Mouse (Mus musculus) lung, postnatal 0 days (tissue): Measurements from ENCODE around the gene Ppm1j. TPM values are rescaled to one million over a fixed set of nuclear protein-coding genes. Genes with fewer than 3 reads are reported as not detected.

Experiments used
- ATAC-seq: fragments of 200-750 bp; cut with Nextera tagmentation; 2 replicates; pipeline ENCODE4 v1.8.0; 2017; ENCODE audit warnings: moderate library complexity
- DNase-seq: peaks from one replicate; pipeline ENCODE4 v3.0.0-alpha.2; 2016; ENCODE audit warnings: low spot score
- H3K27ac ChIP-seq: fragments of 300-500 bp; sonication (generic); 2 replicates; pipeline ENCODE4 v1.5.1; 2014; ENCODE audit warnings: antibody characterized with exemption, mild to moderate bottlenecking, low read length, mixed read lengths
- H3K27me3 ChIP-seq: fragments of 300-500 bp; sonication (generic); replicated peaks from 2 replicates; pipeline ENCODE4 v1.6.1; 2014; ENCODE audit warnings: low read length, mixed read lengths; ENCODE audit not compliant: insufficient read depth
- H3K36me3 ChIP-seq: fragments of 300-500 bp; sonication (generic); 2 replicates; pipeline ENCODE4 v1.6.1; 2014; ENCODE audit warnings: low read length, mixed read lengths; ENCODE audit not compliant: insufficient read depth
- H3K4me1 ChIP-seq: fragments of 300-500 bp; sonication (generic); 2 replicates; pipeline ENCODE4 v1.6.1; 2014; ENCODE audit warnings: antibody characterized with exemption, low read depth, low read length, mixed read lengths; ENCODE audit not compliant: insufficient read depth
- H3K4me2 ChIP-seq: fragments of 300-500 bp; sonication (generic); replicated peaks from 2 replicates; pipeline ENCODE4 v1.6.1; 2014; ENCODE audit warnings: low read depth, mild to moderate bottlenecking, low read length, moderate library complexity, mixed read lengths
- H3K4me3 ChIP-seq: fragments of 300-500 bp; sonication (generic); 2 replicates; pipeline ENCODE4 v1.5.1; 2014; ENCODE audit warnings: low read depth, low read length
- H3K9ac ChIP-seq: fragments of 300-500 bp; sonication (generic); replicated peaks from 2 replicates; pipeline ENCODE4 v1.6.1; 2014; ENCODE audit warnings: low read depth, mild to moderate bottlenecking
- H3K9me3 ChIP-seq: fragments of 300-500 bp; sonication (generic); 2 replicates; pipeline ENCODE4 v1.6.1; 2016; ENCODE audit warnings: low read length, mixed read lengths
- CTCF ChIP-seq: IDR thresholded peaks from 2 replicates; pipeline ENCODE4 v1.5.1; 2016; ENCODE audit warnings: antibody characterized with exemption, mild to moderate bottlenecking
- EP300 ChIP-seq: IDR thresholded peaks from 2 replicates; pipeline ENCODE4 v1.6.1; 2016; ENCODE audit warnings: antibody characterized with exemption, mild to moderate bottlenecking, control low read depth
- WGBS: fragments of 180-500 bp; shearing (Covaris S2); extraction: QIAGEN DNeasy Blood & Tissue Kit; methylation state at CpG from one replicate; pipeline ENCODE4 v1.1.7; 2014; 5-methylcytosine and 5-hydroxymethylcytosine counted together
- polyA plus RNA-seq: library from polyadenylated mRNA; unstranded; fragments of >200 nt; fragmentation: Nextera tagmentation; extraction: Ambion mirVana; gene quantifications from 2 replicates; pipeline ENCODE4 v1.2.1, GENCODE M21; 2015

The Ppm1j gene
- polyA plus RNA-seq, 1 experiment from 2014 or later: 4.4 TPM

GRCm38 (mm10) chr3:104820426-104820825, 39.6 kb downstream of the Ppm1j start:
- Histone ChIP-seq H3K36me3 (no peaks in the 10 kb centered on the region), H3K4me3 (no peak overlapping the region), H3K9me3 (no peaks in the 10 kb centered on the region), H3K4me1 (peaks cover 7% of the 10 kb centered on the region; the same call in 1 of the 2 replicates), H3K27ac (no peak overlapping the region), H3K9ac (no peak overlapping the region), H3K4me2 (no peak overlapping the region), H3K27me3 (no peaks in the 10 kb centered on the region)
- DNase-seq (peak; percentile 25), ATAC-seq (no peak)
- TF ChIP-seq CTCF: no peak
- no peak for TF ChIP-seq EP300
- 41% methylated on average over 1 of the region's 1 CpGs for WGBS

DNA sequence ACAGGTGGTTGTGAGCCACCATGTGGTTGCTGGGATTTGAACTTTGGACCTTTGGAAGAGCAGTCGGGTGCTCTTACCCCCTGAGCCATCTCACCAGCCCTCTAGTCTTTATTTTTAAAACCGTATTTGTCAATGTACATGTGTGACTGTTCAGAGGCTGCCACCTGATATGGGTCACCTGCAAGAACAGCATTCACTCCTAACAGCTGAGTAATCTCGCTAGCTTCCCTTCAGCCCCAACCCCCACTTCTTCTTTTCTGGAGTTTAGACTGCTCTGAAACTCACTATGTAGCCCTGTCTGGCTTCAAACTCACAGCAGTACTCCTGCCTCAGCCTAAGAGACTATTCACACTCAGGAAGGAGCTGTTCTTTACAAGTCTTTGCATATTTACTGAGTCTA, 41.6 kb downstream of the Ppm1j start:
- WGBS: 81% methylated on average over 3 of the region's 3 CpGs
- no peak overlapping the region for H3K4me3 ChIP-seq
- H3K27me3 ChIP-seq: no peaks in the 10 kb centered on the region
- H3K36me3 ChIP-seq: 0 out of 2 replicates have a peak, but pooled peaks cover 4% of the 10 kb centered on the region
- ATAC-seq: no peak
- DNase-seq: no peak
- no peak overlapping the region for H3K4me2 ChIP-seq
- H3K9ac ChIP-seq: no peak overlapping the region
- TF ChIP-seq EP300: no peak
- TF ChIP-seq CTCF: no peak
- no peaks in the 10 kb centered on the region for H3K4me1 ChIP-seq
- H3K9me3 ChIP-seq: no peaks in the 10 kb centered on the region
- H3K27ac ChIP-seq: no peak overlapping the region

Other genes starting within 250 kb of the Ppm1j start
- gene Slc16a1, start 142.4 kb upstream of the Ppm1j start, polyA plus RNA-seq: 17.2 and 17.5 TPM in 2 replicates
- 0.02 TPM in 2 replicates for gene Fam19a3, start 784 bp downstream of the Ppm1j start, polyA plus RNA-seq
- 242 and 258 TPM in 2 replicates for gene Rhoc, start 7.3 kb downstream of the Ppm1j start, polyA plus RNA-seq
- gene Mov10, start 37.5 kb downstream of the Ppm1j start, polyA plus RNA-seq: 22.2 and 28.8 TPM in 2 replicates
- 28.4 and 32.9 TPM in 2 replicates for gene St7l, start 82.9 kb downstream of the Ppm1j start, polyA plus RNA-seq
- 110 and 119 TPM in 2 replicates for gene Capza1, start 83.4 kb downstream of the Ppm1j start, polyA plus RNA-seq
- 0.44 and 0.88 TPM in 2 replicates for gene Wnt2b, start 180.9 kb downstream of the Ppm1j start, polyA plus RNA-seq